Mouse (Mus musculus): Measurements from ENCODE around the gene Lsm3.
"Not testable (repeated sequence)": the region's sequence is repeated elsewhere in the genome, so short reads cannot be mapped to it uniquely, and the experiment has no call there.

The Lsm3 gene

DNA sequence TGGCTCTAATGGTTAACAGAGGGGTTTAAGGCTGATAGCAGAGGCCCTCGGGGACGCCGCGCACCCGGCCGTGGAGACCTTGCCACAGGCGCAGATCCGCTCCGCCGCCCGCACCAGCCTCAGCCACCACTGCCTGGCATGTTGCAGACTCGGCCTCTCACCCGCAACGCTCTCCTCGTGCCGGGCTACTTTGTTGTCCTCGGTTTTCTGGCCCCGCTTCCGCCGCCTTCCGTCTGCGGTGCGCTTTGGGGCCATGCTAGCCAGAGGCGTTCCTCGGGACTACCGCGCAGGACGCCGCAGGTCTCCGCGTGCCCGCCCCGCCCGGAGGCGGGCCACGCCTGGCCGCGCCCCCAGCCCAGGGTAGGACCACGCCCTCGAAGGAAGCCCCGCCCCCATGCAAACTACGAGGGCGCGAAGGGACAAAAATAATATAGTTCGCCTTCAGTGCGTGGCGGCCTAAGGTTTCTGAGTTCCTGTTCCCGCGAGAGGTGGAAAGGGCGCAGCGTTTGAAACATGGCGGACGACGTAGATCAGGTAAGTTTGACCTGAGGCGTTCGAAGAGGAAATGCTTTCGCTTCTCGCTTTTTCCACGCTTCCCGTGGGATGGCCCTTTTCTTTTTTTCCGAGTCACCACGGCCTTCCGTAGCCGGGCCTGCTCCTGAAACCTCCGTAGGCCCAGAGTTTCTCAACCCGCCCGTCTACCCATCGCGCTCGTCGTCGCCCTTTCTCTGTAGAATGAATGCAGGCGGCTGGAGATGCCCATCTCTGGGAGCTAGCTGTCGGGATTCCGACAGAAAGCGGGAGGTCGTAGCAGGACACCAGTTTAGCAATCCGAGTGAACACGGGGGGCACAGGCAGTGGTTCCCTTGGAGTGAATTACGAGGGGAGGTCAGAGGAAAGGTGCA lies at the start of gene Lsm3, which contains the start of gene Xpc:
Lsm3 (plus strand) TSS at position 384 of the 905 bp plus-strand sequence.
Xpc (minus strand) TSS at position 344 of the 905 bp plus-strand sequence.
- peak; percentile 99 for DNase-seq

DNA sequence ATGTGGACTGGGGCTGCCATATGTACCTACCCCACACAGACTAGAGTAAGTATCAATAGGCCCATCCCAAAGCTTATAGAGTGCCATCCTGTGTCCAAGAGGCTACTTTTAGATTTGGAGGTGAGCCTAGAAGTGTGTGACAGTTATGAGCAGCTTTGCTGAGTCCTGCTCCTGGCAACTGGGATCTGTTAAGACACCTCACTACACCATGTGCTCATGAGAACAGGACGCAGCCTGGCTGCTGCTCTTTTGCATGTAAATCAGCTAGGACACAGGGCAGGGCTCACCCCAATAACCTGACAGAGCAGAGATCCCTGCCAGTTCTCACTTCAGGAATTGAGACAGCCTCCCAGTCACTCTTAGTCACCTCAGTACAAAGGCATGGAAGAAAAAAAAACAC lies 48.6 kb upstream of the Lsm3 start:
- no peak for DNase-seq

DNA sequence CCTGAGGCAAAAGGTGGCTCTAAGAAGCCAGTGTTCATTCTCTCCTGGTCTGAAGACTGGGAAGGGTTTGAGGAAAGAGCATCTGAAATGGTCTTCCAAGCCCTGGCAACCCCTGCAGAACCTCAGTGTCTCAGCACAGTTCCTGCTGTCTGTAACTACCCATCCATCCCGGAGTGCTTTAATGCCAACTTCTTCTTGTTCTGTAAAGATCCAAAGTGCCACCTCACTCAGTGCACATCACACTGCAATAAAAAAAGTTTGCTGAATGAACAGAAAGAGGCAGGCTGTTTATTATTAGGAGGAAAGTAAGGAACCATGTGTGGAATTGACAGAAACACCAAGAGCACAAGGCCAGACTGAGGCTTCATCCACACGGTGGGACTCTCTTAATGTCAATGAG lies 45.0 kb upstream of the Lsm3 start:
- DNase-seq, result no peak

DNA sequence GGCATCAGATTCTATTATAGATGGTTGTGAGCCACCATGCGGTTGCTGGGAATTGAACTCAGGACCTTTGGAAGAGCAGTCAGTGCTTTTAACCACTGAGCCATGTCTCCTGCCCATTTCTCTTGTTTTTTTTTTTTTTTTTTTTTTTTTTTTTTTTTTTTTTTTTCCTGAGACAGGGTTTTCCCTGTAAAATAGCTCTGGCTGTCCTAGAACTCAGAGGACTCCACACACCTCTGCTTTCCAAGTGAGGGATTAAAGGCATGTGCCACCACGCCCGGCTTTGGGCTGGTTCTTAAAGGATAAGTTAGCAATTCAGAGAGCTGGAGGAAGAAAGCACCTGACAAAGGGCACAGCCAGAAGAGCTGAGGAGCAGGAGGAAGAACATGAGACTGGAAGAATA lies 44.3 kb upstream of the Lsm3 start:
- DNase-seq, result not testable (repeated sequence)

DNA sequence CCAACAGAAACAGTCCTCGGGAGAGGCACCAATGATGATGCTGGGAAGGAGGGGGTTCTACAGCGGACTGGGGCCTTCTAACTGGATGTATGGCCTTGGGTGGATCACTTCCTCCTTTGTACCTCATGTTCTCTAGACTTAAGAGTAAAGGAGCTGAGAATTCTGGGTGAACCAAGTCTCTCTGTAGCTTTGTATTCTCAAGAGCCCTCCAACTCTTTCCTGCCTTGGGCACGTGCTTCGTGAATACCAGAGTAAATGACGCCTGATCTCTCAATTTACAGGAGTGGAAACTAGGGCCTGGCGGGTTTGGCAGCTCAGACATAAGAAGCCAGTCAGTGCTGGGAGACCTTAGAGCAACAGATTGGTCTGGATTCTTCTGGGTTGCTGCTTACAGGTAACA lies 43.4 kb upstream of the Lsm3 start:
- peak; percentile 14 for DNase-seq

DNA sequence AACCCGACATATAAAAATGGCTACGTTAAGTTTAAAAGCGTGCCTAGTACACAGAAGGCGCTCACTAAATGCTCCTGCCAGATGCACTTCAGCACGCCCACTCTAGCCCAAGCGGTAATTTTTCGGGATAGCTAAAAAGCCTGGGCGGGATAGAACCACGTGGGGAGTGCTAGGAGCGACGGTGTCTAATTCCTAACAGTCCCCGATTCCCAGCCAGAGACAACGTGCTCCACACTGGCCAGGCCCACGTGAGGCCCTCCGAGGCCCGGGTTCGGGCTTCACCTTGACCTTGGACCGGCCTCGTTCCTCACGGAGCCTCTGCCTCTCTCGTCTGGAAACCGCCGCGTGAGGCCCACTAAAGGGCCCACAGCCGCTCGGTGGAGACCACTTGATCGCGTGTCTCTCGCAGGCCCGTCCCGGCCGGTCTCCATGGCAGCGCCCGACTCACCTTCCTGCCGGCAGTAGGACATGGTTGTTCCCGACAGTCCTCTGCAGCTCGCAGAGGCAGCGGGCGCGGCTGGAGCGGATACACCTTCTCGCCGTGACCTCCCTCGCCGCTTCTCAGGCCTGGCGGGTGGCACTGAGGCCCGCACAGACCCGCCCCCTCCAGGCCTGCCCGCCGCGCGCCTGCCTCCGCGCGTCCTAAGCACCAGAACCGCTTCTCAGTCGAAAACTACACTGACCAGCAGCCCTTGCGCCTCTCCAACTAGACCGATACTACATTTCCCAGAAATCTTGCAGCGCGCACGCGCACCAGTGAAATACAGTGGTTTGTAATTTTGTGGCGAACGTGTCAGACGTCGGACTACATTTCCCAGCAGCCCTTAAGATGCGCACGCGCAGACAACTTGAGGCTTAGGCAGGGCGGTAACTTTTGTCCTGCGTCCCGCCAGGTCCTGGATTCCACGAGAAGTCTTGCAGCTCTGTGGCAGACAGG lies 42.6 kb upstream of the Lsm3 start, which contains the start of the genes Chchd4 and Tmem43:
Chchd4 (minus strand) TSS at position 679 of the 937 bp plus-strand sequence.
Tmem43 (plus strand) TSS at position 836 of the 937 bp plus-strand sequence.
- DNase-seq, result peak; percentile 98

DNA sequence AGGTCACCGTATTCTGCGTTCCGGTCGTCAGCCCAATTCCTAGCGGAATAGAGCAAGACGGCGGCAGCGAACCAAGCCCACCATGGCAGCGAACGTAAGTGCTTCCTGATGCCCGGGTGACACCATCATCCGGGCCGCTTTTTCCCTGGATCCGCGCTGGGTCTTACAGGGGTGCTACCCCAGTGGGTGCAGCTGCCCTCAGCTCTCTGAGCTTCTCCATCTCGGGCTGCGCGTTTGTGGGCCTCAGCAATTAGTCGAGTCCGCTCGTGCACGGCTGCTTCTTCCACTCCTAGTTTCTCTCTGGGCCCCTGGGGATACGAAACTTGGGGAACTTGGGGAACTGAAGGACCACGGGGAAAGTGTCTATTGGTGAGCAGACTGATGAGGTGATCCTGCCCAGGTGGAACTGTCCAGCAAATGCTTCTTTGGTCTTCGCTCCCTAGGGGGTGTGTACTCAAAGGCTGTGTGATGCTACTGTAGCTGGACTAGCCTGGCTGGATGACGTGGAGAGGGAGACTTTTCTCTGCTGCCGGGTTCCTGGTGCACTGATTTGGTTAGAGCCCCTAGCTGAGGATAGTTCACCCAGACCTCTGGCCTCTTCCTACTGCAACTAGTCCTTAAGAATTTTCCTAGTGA lies 41.8 kb upstream of the Lsm3 start:
- no peak for DNase-seq

DNA sequence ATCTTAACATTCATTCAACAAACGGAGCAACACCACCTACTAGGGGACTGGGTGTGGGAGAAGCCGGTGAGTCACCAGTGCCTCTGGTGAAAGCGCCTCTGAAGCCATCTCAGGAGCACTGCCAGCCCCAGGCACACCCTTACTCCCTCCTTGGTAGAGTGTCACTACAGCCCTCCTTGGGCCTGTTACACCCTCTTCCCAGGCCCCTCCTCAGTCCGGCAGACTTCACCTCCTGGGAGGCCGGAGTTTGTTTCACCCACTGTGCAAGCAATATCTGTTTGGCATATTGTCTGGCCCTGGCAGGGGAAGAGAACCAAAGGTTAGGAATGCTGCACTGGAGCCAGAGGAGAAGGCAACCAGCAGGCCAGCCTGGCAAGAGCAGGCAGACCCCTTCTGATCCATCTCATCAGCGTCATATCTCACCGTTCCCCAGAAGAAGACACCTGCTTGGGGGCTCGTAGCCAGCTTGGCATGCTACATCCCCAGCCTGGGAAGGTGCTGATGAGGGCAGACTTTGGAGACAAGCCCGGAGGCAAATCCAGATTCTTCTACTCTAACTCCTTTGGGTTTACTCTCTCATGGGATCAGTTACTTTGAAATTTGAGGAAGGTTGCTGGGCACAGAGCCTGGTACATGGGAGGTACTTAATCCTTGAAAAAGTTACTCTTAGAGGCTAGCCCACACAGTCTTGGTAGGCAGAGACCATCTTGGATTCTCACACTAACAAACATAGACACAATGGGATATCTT lies 41.1 kb upstream of the Lsm3 start:
- no peak for DNase-seq

DNA sequence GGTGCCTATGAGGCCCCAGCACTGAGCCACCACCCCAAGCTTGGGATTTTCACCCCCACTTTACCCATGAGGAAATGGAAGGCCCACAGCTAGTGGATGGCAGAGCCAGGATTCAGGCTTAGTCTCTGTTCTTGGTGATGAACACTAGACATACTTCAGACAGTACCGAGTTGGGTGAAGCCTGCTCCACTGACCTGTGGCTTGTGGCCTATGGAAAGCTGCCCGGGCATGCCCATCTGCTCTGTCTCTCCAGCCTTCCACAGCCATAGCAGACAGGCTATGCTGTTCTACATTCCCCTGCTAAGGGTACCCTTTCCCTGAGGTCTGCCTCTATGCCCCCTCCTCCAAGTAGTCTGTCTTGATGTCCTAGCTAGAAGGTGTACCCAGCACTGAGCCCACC lies 39.2 kb upstream of the Lsm3 start:
- DNase-seq, result no peak

DNA sequence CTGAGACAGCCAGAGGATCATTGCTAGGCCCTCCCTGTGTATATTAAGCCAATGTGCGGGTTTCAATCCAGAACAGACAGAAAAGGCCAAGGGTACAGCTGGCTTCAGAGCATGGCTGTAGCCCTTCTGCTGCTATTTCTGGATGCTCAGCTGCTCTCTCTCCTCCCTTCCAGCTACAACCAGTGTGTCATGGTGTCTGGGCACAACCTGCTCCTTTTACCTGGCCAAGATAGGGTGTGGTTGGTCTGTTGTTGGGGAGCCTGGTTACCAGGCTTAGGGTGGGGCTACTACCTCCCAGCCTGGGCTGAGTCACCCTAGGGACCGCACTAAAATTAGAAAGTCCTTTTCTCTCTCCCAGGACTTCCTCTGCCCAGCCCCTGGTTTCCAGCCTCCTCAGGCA lies 32.4 kb upstream of the Lsm3 start:
- no peak for DNase-seq

DNA sequence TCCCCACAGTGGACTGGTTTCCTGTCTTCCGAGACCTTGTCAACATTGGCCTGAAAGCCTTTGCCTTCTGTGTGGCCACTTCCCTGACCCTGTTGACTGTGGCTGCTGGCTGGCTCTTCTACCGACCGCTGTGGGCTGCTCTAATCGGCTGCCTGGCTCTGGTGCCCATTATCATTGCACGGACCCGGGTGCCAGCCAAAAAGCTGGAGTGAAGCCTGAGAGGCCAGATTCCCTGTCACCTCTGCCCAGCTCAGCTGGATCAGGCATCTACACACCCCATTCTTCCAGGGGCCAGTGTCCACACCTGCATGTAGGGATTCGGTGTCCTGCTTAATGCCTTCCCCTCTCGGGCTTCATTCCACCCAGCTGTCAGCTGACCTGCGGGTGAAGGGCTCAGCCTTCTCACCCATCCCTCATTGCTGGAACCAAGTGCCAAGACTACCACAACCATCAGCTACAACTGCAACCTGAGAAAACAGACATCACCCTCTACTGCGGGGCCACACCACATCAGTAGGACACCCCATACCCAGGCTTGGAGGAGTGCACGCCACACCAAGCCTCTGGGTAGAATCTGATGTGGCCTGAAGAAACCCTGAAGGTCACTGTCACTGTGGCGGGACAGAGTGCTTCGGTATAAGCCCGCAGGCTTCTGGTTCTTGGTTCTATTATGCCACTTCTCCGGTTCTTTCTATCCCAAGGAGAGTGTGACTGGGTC lies 28.8 kb upstream of the Lsm3 start:
- DNase-seq, result no peak

DNA sequence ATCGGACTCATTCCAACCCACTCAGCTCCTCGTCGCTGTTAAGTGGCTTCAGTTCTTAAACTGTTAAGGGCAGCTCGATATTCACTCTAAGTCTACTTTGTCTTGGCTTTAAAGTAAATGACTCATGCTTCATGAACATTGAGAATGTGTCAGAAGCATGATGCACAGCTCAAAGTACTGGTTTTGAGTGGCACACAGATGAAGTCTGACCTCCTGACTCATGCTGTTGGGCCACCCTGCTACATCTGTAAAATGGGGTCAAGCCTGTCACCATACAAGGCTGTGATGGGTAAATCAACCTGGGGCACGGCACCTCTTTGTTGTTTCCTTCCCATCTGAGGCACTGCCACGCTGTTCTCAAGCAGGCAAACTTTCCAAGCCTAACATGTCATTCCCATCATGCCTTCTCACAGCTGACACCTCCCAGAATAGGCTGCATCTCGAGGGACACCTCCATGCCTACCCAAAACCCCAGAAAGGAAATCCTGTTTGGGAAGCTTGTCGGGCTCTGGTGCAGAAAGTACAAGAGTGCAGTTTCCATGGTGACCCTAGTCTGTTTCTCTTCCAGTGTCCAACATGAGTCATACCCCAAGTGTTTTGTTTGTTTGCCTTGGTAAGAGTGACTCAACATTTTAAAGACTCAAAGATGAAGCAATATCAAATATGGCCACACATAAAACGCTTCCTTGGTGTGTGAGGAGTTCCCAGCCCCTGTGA lies 27.1 kb upstream of the Lsm3 start:
- DNase-seq, result no peak

DNA sequence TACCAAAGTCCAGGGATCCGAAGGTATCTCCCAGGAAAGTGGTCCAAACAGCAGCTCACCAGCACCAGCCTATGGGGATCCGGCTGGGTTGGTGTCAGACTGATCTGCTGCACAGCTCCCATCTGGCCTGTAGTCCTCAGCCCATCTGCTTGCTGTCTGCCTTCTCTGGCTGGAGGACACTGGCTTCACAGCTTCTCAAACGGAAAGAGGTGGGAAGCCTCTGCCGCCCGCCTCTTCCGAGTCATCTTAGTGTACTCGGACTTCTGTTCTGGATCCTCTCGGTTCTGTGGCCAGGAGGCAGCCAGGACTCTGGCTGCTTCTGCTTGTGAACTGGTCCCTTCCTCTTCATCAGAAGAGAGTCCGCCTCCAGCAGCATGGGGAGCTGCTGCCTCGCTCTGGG lies 25.9 kb upstream of the Lsm3 start:
- no peak for DNase-seq

DNA sequence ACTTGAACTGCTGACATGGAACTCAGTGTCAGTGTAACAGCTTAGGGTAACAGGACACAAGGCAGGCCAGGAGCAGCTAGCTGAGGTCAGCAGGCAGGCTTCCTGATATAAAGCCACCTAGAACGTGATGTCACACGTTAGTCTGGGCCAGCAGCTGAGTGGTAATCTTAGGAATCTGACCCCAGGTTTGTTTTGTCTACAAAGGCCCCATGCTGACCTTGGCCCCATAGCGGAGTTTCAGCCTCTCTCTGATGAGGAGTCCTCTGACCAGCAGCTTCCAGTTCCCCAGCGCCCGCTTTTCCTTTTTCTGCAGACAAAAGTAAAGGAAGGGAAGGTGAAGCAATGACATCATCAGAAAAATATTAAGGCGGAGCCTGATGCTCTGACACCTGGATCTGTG lies 24.7 kb upstream of the Lsm3 start:
- no peak for DNase-seq

DNA sequence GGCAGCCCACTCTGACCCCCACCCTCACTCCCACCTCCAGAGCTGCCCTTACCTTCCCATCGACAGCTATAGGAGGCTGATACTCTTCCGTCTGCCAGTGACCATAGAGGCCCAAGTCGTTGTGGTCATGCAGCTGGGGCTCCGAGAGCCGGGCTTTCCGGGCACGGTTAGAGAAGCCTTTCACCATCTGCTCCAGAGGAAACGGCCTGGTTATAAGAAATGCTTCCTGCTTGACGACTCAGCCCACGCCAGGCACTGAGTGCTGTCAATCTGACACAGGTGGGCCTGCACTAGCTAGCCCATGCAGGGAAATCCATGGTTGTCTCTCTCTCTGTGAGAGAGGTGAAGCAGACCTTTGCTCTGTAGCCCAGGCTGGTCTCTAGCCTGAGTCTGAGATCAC lies 22.7 kb upstream of the Lsm3 start:
- DNase-seq, result no peak

DNA sequence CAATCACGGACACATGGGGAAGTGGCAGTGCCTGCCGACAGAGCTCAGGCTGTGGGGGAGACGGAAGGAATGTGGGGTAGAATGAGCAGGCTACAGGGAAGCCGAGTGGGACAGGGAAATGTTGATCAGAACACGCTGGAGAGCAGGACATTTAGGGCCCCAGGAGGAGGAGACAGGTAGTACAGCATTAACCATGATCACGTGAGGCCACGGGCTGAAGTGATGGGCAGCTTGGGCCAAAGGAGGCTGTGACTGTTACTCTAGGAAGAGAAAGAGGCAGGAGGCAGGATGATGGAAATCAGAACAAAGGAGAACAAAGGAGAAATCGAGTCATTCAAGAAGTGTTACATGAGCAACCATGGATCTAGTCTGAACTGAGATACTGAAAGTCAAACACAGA lies 21.2 kb upstream of the Lsm3 start:
- no peak for DNase-seq

DNA sequence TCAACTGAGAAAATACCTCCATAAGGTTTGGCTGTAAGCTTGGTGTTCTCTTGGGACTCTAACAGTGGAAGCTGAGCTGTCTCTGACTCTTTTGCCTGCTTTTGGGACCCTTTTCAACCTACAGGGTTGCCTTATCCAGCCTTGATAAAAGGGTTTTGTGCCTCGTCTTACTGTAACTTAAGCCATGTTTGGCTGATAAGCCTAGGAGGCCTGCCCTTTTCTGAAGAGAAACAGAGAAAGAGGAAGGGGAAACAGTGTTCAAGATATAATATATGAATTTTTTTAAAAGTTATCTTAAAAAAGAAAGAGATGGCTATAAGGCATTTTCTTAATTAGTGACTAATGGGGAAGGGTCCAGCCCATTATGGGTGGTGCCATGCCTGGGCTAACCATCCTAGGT lies 12.4 kb upstream of the Lsm3 start:
- DNase-seq, result no peak

DNA sequence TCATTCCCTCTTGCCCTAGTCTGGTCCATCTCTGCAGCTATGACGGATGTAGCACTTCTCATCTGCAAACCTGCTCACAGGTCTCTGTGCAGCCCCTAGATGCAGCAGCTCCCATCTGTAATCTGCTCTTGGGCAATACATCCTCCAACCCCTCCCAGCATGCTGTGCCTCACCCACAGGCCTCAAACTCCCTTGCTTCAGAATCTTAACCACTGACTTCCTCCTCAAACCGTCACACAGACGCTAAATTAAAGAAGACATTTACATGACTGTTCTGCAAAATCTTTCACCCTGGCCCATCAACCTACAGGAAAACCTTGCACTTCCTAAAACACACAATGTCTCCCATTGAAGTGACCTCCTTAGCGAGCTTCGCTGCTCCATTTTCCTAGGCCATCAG lies 9.7 kb upstream of the Lsm3 start:
- DNase-seq, result peak; percentile 76

DNA sequence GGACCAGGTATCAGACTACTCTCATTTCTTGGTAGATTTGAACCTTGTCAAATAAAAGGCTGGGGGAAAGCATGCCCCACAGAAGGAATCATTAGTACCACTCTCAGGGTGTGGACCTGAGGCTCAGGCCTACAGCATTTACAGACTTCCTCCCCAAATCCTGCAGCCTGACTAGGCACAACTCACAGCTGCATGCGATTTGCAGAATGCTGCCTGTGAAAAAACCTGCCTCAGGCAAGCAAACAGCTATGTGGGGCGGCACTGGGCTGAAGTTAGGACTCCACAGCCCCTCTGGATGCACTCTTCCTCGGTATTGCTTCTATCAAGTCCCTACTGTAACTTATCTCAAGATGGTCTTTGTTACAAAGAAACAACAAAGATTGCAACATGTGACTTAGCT lies 7.7 kb upstream of the Lsm3 start:
- DNase-seq, result peak; percentile 60

DNA sequence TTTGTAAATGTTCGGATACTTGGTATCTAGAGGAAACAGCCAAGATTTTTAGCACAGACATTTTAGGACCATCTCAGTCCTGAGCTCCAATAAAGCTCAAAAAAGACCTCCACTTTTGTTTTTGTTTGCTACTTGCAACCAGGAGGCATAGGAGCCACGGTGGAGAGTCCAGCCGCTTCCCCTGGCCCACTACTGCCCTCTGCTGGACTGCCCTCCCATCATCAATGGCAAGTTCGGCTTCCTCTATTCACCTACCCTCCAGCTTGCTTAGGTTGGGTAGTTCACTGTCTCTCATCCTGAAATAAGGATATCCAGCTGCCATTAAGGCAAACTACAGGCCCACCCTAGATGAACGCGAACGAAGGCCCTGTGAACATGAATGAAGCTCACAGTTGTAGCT lies 6.4 kb upstream of the Lsm3 start:
- peak; percentile 88 for DNase-seq

DNA sequence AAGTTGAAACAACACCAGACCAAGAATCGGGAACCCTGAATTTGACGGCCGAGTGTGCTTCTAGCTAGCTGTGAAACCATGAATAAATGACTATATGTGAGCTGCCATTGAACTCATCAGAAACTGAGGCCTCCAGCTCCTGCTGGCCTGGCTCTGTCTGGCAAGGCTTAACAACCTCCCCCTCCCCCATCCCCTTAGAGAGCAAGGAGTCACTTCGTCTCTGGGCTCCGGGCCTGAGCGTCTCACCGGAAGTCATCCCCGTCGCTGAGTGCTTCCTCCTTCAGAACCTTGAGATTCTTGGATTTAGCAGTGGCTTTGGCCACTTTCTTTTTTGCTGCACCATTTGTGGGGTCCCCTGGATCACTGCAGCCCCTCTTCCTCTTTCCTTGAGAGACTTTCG lies 5.5 kb upstream of the Lsm3 start:
- no peak for DNase-seq
